Mouse (Mus musculus): ENCODE measurements at regions not wholly inside any gene's neighbourhood (a gene's known extent, or its start where the extent isn't known, plus 50 kb on each side); places are given as distances from the start of the nearest gene placed in this dataset.
A peak's percentile ranks its signal among the peaks of the same experiment; 100 is the strongest.

DNA sequence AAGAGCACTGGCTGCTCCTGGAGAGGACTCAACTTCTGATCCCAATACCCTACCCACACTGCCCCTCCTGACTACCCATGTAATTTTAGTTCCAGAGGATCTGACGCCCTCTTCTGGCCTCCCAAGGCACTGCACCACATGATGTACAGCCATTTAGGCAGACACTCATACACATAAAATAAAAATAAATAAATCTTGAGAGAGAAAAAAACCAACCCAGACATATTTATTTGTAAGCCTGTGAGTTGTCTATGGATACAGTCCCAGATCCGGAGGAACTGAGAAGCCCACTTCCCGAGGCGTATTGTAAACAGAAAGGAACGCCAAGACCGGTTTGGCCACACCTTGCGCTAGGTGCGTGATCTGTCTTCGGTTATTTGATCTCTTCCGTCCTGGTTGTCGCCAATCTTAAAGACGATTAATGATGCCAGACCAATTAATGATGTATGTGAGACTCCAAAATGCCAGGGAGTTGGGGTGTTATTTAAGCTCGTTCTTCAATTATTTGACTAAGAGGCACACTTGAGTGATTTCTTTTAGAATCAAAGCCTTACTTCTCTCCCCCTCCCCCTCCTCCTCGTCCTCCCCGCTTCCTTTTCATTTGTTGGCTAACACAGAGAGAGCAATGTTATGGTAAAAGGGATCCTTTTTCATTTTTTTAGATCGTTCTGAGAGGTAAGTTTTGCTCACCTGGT is 118.7 kb upstream of the Zfp217 start:
- Histone ChIP-seq H3K4me3 (ENCODE audit: low read length) (peak overlapping the region; percentile 26), H3K4me1 (ENCODE audit: control insufficient read depth, insufficient read depth, low read length) (peaks cover 22% of the 10 kb centered on the region), H3K9ac (ENCODE audit: low read depth, low read length) (peak overlapping the region; percentile 7; the same call in 1 of the 2 replicates), H3K4me2 (replicated peaks; ENCODE audit: low read depth, low read length) (peak overlapping the region; percentile 36), H3K27ac (ENCODE audit: low read depth, low read length) (peak overlapping the region; percentile 72), H3K9me3 (ENCODE audit: control insufficient read depth, low read length) (no peaks in the 10 kb centered on the region), H3K36me3 (ENCODE audit: control insufficient read depth, insufficient read depth, low read length) (no peaks in the 10 kb centered on the region), H3K27me3 (ENCODE audit: control insufficient read depth, insufficient read depth, low read length) (no peaks in the 10 kb centered on the region)
- ATAC-seq (ENCODE audit: low FRiP score, low TSS enrichment): peak; percentile 51; the same call in 1 of the 2 replicates
- 7% methylated on average over 16 of the region's 16 CpGs for WGBS

DNA sequence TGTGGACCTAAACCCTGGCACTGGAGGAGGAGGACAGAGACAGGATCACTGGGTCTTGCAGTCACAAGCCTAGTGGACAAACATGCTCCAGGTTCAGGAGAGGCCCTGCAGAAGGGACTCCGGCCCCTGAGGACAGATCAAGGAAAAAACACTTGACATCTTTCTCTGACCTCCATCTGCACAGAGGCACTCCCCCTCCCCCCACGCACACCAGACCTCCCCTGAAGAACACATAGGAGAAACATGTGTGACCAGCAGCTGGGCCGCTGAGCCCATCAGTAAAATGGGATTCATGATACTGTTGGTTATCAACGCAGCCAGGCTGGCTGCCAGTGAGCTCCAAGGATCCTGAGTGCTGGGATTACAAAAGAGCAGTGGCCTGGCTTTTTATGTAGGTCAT is 115.7 kb upstream of the Zfp217 start:
- Histone ChIP-seq H3K4me1 (ENCODE audit: control insufficient read depth, insufficient read depth, low read length) (peaks cover 13% of the 10 kb centered on the region), H3K27me3 (ENCODE audit: control insufficient read depth, insufficient read depth, low read length) (no peaks in the 10 kb centered on the region), H3K36me3 (ENCODE audit: control insufficient read depth, insufficient read depth, low read length) (no peaks in the 10 kb centered on the region), H3K9me3 (ENCODE audit: control insufficient read depth, low read length) (no peaks in the 10 kb centered on the region), H3K4me3 (ENCODE audit: low read length) (no peak overlapping the region), H3K27ac (ENCODE audit: low read depth, low read length) (no peak overlapping the region), H3K9ac (ENCODE audit: low read depth, low read length) (no peak overlapping the region), H3K4me2 (replicated peaks; ENCODE audit: low read depth, low read length) (no peak overlapping the region)
- ATAC-seq (ENCODE audit: low FRiP score, low TSS enrichment): no peak
- 43% methylated on average over 4 of the region's 4 CpGs for WGBS

DNA sequence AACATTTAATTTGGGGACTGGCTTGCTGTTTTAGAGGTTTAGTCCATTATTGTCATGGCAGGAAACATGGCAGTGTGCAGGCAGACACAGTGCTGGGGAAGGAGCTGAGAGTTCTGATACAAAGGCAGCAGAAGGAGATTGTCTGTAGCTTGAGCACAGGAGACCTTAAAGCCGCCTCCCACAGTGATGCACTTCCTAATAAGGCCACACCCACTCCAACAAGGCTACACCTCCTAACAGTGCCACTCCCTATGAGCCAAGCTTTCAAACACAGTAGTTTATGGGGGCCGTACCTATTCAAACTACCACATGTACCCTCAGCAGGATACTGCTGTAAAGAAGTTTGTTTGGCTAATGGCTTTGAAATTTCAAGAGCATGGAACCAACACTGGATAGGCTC is 113.3 kb upstream of the Zfp217 start:
- WGBS: 89% methylated on average over 2 of the region's 2 CpGs
- Histone ChIP-seq H3K4me1 (ENCODE audit: control insufficient read depth, insufficient read depth, low read length) (no peaks in the 10 kb centered on the region), H3K9ac (ENCODE audit: low read depth, low read length) (no peak overlapping the region), H3K27me3 (ENCODE audit: control insufficient read depth, insufficient read depth, low read length) (no peaks in the 10 kb centered on the region), H3K4me3 (ENCODE audit: low read length) (no peak overlapping the region), H3K4me2 (replicated peaks; ENCODE audit: low read depth, low read length) (no peak overlapping the region), H3K36me3 (ENCODE audit: control insufficient read depth, insufficient read depth, low read length) (no peaks in the 10 kb centered on the region), H3K27ac (ENCODE audit: low read depth, low read length) (no peak overlapping the region), H3K9me3 (ENCODE audit: control insufficient read depth, low read length) (no peaks in the 10 kb centered on the region)
- no peak for ATAC-seq (ENCODE audit: low FRiP score, low TSS enrichment)

DNA sequence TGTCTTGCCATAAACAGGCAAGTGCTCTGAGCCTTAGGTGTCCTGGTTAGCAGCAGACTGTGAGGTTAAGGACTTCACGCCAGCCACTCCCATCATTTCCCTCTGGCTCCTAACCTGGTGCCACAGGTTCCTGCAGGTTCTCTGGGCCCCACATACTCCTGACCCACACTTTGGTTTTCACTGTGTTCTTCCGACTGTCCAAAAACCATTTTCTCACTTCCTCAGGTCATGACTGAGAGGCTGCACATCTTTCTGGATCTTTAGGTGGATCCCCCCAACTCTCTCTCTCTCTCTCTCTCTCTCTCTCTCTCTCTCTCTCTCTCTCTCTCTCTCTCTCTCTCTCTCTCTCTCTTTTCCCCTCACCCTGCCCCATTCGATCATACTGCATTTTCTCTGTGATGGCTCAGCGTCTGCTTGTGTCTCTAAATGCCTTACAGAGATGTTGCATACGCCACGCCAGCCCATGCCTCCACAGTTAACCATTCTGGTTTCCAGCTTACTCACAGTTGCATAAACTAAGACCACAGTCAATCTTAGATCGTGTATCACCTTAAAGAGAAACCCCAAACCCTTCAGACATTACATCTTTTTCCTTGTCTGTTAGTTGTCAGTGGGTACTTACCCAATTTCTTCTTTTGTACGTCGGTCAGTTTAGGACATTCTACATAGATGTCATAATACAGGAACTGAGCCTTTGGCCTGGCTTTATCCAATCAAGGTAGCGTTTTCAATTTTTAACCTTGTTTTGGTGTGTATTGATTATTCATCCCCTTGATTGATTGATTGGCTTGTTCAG is 112.0 kb upstream of the Zfp217 start:
- 95% methylated on average over 10 of the region's 10 CpGs for WGBS
- no peak overlapping the region for H3K27ac ChIP-seq (ENCODE audit: low read depth, low read length)
- no peak overlapping the region for H3K9ac ChIP-seq (ENCODE audit: low read depth, low read length)
- H3K9me3 ChIP-seq (ENCODE audit: control insufficient read depth, low read length): no peaks in the 10 kb centered on the region
- H3K36me3 ChIP-seq (ENCODE audit: control insufficient read depth, insufficient read depth, low read length): no peaks in the 10 kb centered on the region
- no peaks in the 10 kb centered on the region for H3K27me3 ChIP-seq (ENCODE audit: control insufficient read depth, insufficient read depth, low read length)
- no peak overlapping the region for H3K4me2 ChIP-seq (replicated peaks; ENCODE audit: low read depth, low read length)
- H3K4me3 ChIP-seq (ENCODE audit: low read length): no peak overlapping the region
- H3K4me1 ChIP-seq (ENCODE audit: control insufficient read depth, insufficient read depth, low read length): no peaks in the 10 kb centered on the region
- ATAC-seq (ENCODE audit: low FRiP score, low TSS enrichment): no peak

DNA sequence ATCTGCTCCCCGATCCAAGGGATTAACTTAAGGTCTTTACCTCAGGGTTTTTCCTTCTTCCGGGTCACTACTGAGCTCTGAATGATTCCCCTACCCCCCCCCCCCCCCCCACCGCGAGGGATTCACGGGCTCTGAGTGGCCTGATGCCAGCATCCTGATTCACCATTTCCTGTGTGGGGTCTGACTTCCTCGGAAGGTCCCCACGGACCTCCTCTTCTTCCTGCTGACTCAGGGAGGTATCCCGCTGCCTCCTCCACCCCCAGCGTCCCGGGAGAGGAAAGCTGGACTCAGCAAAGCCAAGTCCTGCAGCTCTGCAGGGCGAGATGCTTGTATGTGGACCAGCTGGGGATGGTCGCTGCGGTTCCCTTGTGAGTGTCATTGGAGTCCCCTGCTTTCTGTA is 110.5 kb upstream of the Zfp217 start:
- H3K27ac ChIP-seq (ENCODE audit: low read depth, low read length): no peak overlapping the region
- 68% methylated on average over 13 of the region's 13 CpGs for WGBS
- H3K27me3 ChIP-seq (ENCODE audit: control insufficient read depth, insufficient read depth, low read length): no peaks in the 10 kb centered on the region
- no peaks in the 10 kb centered on the region for H3K36me3 ChIP-seq (ENCODE audit: control insufficient read depth, insufficient read depth, low read length)
- no peak overlapping the region for H3K9ac ChIP-seq (ENCODE audit: low read depth, low read length)
- H3K4me1 ChIP-seq (ENCODE audit: control insufficient read depth, insufficient read depth, low read length): 0 out of 2 replicates have a peak, but pooled peaks cover 3% of the 10 kb centered on the region
- H3K9me3 ChIP-seq (ENCODE audit: control insufficient read depth, low read length): no peaks in the 10 kb centered on the region
- 0 out of 2 replicates have a peak, but pooled peaks have one; percentile 34 for ATAC-seq (ENCODE audit: low FRiP score, low TSS enrichment)
- H3K4me3 ChIP-seq (ENCODE audit: low read length): no peak overlapping the region
- no peak overlapping the region for H3K4me2 ChIP-seq (replicated peaks; ENCODE audit: low read depth, low read length)

DNA sequence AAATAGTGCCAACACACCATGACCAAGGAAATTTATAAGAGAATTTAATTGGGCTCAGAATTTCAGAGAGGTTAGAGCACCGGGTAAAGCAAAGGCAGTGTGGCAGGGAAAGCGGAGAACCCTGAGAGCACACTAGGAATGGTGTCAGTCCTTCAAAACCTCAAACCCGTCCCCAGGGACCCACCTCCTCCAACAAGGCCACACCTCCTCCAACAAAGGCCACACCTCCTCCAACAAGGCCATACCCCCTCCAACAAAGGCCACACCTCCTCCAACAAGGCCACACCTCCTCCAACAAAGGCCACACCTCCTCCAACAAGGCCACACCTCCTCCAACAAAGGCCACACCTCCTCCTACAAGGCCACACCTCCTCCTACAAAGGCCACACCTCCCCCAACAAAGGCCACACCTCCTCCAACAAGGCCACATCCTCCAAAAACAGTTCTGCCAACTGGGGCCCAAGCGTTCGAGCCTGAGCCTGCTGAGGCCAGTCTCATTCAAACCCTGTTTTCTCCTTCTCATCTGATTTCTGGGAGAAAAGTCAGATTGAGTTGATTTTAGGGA is 109.8 kb upstream of the Zfp217 start:
- H3K4me3 ChIP-seq (ENCODE audit: low read length): no peak overlapping the region
- no peak overlapping the region for H3K27ac ChIP-seq (ENCODE audit: low read depth, low read length)
- ATAC-seq (ENCODE audit: low FRiP score, low TSS enrichment): no peak
- no peaks in the 10 kb centered on the region for H3K9me3 ChIP-seq (ENCODE audit: control insufficient read depth, low read length)
- WGBS: 93% methylated on average over 5 of the region's 5 CpGs
- no peak overlapping the region for H3K9ac ChIP-seq (ENCODE audit: low read depth, low read length)
- H3K36me3 ChIP-seq (ENCODE audit: control insufficient read depth, insufficient read depth, low read length): no peaks in the 10 kb centered on the region
- no peaks in the 10 kb centered on the region for H3K27me3 ChIP-seq (ENCODE audit: control insufficient read depth, insufficient read depth, low read length)
- H3K4me1 ChIP-seq (ENCODE audit: control insufficient read depth, insufficient read depth, low read length): 0 out of 2 replicates have a peak, but pooled peaks cover 3% of the 10 kb centered on the region
- no peak overlapping the region for H3K4me2 ChIP-seq (replicated peaks; ENCODE audit: low read depth, low read length)

DNA sequence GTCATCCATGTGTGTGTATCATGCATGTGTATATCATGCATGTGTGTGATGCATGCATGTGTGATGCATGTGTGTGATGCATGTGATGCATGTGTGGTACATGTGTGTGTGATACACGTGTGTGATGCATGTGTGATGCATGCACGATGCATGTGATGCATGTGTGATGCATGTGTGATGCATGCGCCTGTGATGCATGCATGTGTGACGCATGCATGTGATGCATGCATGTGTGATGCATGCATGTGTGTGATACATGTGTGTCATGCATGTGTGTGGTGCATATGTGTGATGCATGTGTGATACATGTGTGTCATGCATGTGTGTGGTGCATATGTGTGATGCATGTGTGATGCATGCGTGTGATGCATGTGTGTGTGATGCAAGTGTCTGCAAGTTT is 108.1 kb upstream of the Zfp217 start:
- no peak for ATAC-seq (ENCODE audit: low FRiP score, low TSS enrichment)
- Histone ChIP-seq H3K9ac (ENCODE audit: low read depth, low read length) (no peak overlapping the region), H3K4me3 (ENCODE audit: low read length) (no peak overlapping the region), H3K36me3 (ENCODE audit: control insufficient read depth, insufficient read depth, low read length) (no peaks in the 10 kb centered on the region), H3K9me3 (ENCODE audit: control insufficient read depth, low read length) (no peaks in the 10 kb centered on the region), H3K4me2 (replicated peaks; ENCODE audit: low read depth, low read length) (no peak overlapping the region), H3K4me1 (ENCODE audit: control insufficient read depth, insufficient read depth, low read length) (0 out of 2 replicates have a peak, but pooled peaks cover 3% of the 10 kb centered on the region), H3K27ac (ENCODE audit: low read depth, low read length) (no peak overlapping the region), H3K27me3 (ENCODE audit: control insufficient read depth, insufficient read depth, low read length) (no peaks in the 10 kb centered on the region)
- 95% methylated on average over 5 of the region's 5 CpGs for WGBS

DNA sequence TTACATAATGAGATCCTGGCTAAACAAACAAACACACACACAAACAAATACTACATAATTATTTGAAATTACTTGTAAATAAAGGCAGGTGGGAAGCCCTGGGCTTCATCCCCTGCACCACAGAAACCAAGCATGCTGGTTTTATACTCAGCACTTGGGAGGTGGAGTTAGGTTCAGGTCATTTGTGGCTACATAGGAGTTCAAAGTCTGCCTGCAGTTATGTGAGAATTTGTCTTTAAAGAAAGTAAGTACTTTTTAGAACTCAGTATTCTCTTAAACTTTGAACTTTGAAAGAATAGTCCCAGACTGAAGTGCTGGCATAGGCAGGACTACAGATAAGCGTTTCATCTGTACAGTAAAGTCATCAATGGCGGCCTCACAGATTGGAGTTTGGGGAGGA is 107.6 kb upstream of the Zfp217 start:
- Histone ChIP-seq H3K9ac (ENCODE audit: low read depth, low read length) (no peak overlapping the region), H3K4me3 (ENCODE audit: low read length) (no peak overlapping the region), H3K4me2 (replicated peaks; ENCODE audit: low read depth, low read length) (no peak overlapping the region), H3K4me1 (ENCODE audit: control insufficient read depth, insufficient read depth, low read length) (0 out of 2 replicates have a peak, but pooled peaks cover 3% of the 10 kb centered on the region), H3K27ac (ENCODE audit: low read depth, low read length) (no peak overlapping the region), H3K36me3 (ENCODE audit: control insufficient read depth, insufficient read depth, low read length) (no peaks in the 10 kb centered on the region), H3K27me3 (ENCODE audit: control insufficient read depth, insufficient read depth, low read length) (no peaks in the 10 kb centered on the region), H3K9me3 (ENCODE audit: control insufficient read depth, low read length) (no peaks in the 10 kb centered on the region)
- no peak for ATAC-seq (ENCODE audit: low FRiP score, low TSS enrichment)
- WGBS: 95% methylated on average over 2 of the region's 2 CpGs
